In genomic region chr15:86295722-86296288, GRCm38 (mm10) we compare ENCODE assay signal across 25 mouse cellular contexts.
DNase-seq lines count a peak whose midpoint lies in the region; ATAC-seq and TF ChIP-seq lines count a peak whose summit lies in the region.
"Had no signal": no experiment of that assay in that cellular context is flagged by ENCODE, and none has a peak within 500 bp of the region (broad histone marks: within the 10 kb centered on the region; RNA-seq: fewer than 3 reads in every experiment).

No protein-coding gene starts in this region.

- H3K4me2 ChIP-seq in forebrain, embryonic 13.5 days, result no peak overlapping the region
- H3K4me2 ChIP-seq in forebrain, embryonic 11.5 days (ENCODE audit: low read depth, low read length, severe bottlenecking), result no peak overlapping the region
- H3K4me2 ChIP-seq in hindbrain, embryonic 13.5 days, result no peak overlapping the region
- no peak overlapping the region for H3K4me2 ChIP-seq in hindbrain, embryonic 16.5 days (ENCODE audit: low read length)
- no peak overlapping the region for H3K4me2 ChIP-seq in midbrain, embryonic 15.5 days
- H3K4me2 ChIP-seq in midbrain, postnatal 0 days (ENCODE audit: low read depth, low read length, poor library complexity, severe bottlenecking), result no peak overlapping the region
- no peak overlapping the region for H3K4me2 ChIP-seq in midbrain, embryonic 16.5 days (ENCODE audit: low read length)
- H3K4me2 ChIP-seq: embryonic facial prominence, embryonic 15.5 days; heart, embryonic 13.5 days; hindbrain, embryonic 15.5 days had no signal

- TF ChIP-seq CTCF in midbrain, postnatal 0 days (IDR thresholded peaks at IDR 0.05), result no peak

- no peaks in the 10 kb centered on the region for H3K9me3 ChIP-seq in forebrain, embryonic 13.5 days (replicated peaks)
- H3K9me3 ChIP-seq in forebrain, embryonic 11.5 days (ENCODE audit: control insufficient read depth, low read length), result no peaks in the 10 kb centered on the region
- no peaks in the 10 kb centered on the region for H3K9me3 ChIP-seq in hindbrain, embryonic 13.5 days
- H3K9me3 ChIP-seq in hindbrain, embryonic 16.5 days (ENCODE audit: control insufficient read depth, low read length), result no peaks in the 10 kb centered on the region
- no peaks in the 10 kb centered on the region for H3K9me3 ChIP-seq in midbrain, embryonic 15.5 days
- H3K9me3 ChIP-seq in midbrain, postnatal 0 days (ENCODE audit: low read length), result no peaks in the 10 kb centered on the region
- H3K9me3 ChIP-seq in midbrain, embryonic 16.5 days (replicated peaks; ENCODE audit: control insufficient read depth, low read length, poor library complexity, severe bottlenecking), result no peaks in the 10 kb centered on the region
- H3K9me3 ChIP-seq: embryonic facial prominence, embryonic 15.5 days; G1E; heart, embryonic 13.5 days; hindbrain, embryonic 15.5 days had no signal

- H3K4me3 ChIP-seq in forebrain, embryonic 13.5 days, result no peak overlapping the region
- H3K4me3 ChIP-seq in forebrain, embryonic 11.5 days (ENCODE audit: low read depth, low read length), result no peak overlapping the region
- H3K4me3 ChIP-seq in hindbrain, embryonic 13.5 days, result no peak overlapping the region
- H3K4me3 ChIP-seq in hindbrain, embryonic 16.5 days (ENCODE audit: low read length), result no peak overlapping the region
- no peak overlapping the region for H3K4me3 ChIP-seq in midbrain, embryonic 15.5 days
- H3K4me3 ChIP-seq in midbrain, postnatal 0 days (ENCODE audit: low read depth, low read length), result no peak overlapping the region
- no peak overlapping the region for H3K4me3 ChIP-seq in midbrain, embryonic 16.5 days (ENCODE audit: low read depth, low read length)
- H3K4me3 ChIP-seq: embryonic facial prominence, embryonic 15.5 days; erythroblast, embryonic 14.5 days; gastrocnemius, adult 2 months; heart, embryonic 13.5 days; hindbrain, embryonic 15.5 days had no signal

- 0 out of 2 replicates have a peak, but pooled peaks cover 5% of the 10 kb centered on the region for H3K36me3 ChIP-seq in forebrain, embryonic 13.5 days (ENCODE audit: poor library complexity, severe bottlenecking)
- H3K36me3 ChIP-seq in forebrain, embryonic 11.5 days (ENCODE audit: control insufficient read depth, insufficient read depth, low read length), result no peaks in the 10 kb centered on the region
- peaks cover 4% of the 10 kb centered on the region; the same call in 1 of the 2 replicates for H3K36me3 ChIP-seq in hindbrain, embryonic 13.5 days
- H3K36me3 ChIP-seq in hindbrain, embryonic 16.5 days (ENCODE audit: control insufficient read depth, insufficient read depth, low read length), result no peaks in the 10 kb centered on the region
- H3K36me3 ChIP-seq in midbrain, embryonic 15.5 days (replicated peaks), result no peaks in the 10 kb centered on the region
- no peaks in the 10 kb centered on the region for H3K36me3 ChIP-seq in midbrain, postnatal 0 days (ENCODE audit: insufficient read depth, low read length)
- peaks cover under 1% of the 10 kb centered on the region; the same call in 1 of the 2 replicates for H3K36me3 ChIP-seq in midbrain, embryonic 16.5 days (ENCODE audit: control insufficient read depth, insufficient read depth, low read length)
- H3K36me3 ChIP-seq: embryonic facial prominence, embryonic 15.5 days; hindbrain, embryonic 15.5 days had no signal

- no peak overlapping the region for H3K9ac ChIP-seq in forebrain, embryonic 13.5 days
- H3K9ac ChIP-seq in forebrain, embryonic 11.5 days (ENCODE audit: low read length), result no peak overlapping the region
- H3K9ac ChIP-seq in hindbrain, embryonic 13.5 days, result no peak overlapping the region
- H3K9ac ChIP-seq in hindbrain, embryonic 16.5 days (ENCODE audit: low read depth, low read length), result no peak overlapping the region
- no peak overlapping the region for H3K9ac ChIP-seq in midbrain, embryonic 15.5 days
- no peak overlapping the region for H3K9ac ChIP-seq in midbrain, postnatal 0 days (replicated peaks; ENCODE audit: low read length, poor library complexity, severe bottlenecking)
- H3K9ac ChIP-seq in midbrain, embryonic 16.5 days (ENCODE audit: low read depth, low read length), result no peak overlapping the region
- H3K9ac ChIP-seq: embryonic facial prominence, embryonic 15.5 days; heart, embryonic 13.5 days; hindbrain, embryonic 15.5 days had no signal

- H3K27me3 ChIP-seq in forebrain, embryonic 13.5 days, result peaks cover 9% of the 10 kb centered on the region; the same call in 1 of the 2 replicates
- no peaks in the 10 kb centered on the region for H3K27me3 ChIP-seq in forebrain, embryonic 11.5 days (ENCODE audit: control insufficient read depth, insufficient read depth, low read length)
- no peaks in the 10 kb centered on the region for H3K27me3 ChIP-seq in hindbrain, embryonic 13.5 days
- H3K27me3 ChIP-seq in hindbrain, embryonic 16.5 days (replicated peaks; ENCODE audit: control insufficient read depth, insufficient read depth, low read length), result no peaks in the 10 kb centered on the region
- H3K27me3 ChIP-seq in midbrain, embryonic 15.5 days (replicated peaks), result no peaks in the 10 kb centered on the region
- H3K27me3 ChIP-seq in midbrain, postnatal 0 days (ENCODE audit: insufficient read depth, low read length), result no peaks in the 10 kb centered on the region
- H3K27me3 ChIP-seq in midbrain, embryonic 16.5 days (ENCODE audit: control insufficient read depth, insufficient read depth, low read depth, low read length), result no peaks in the 10 kb centered on the region
- H3K27me3 ChIP-seq: embryonic facial prominence, embryonic 15.5 days; heart, embryonic 13.5 days; hindbrain, embryonic 15.5 days had no signal

- WGBS in forebrain, embryonic 13.5 days, result 64% methylated on average over 4 of the region's 4 CpGs
- 89% methylated on average over 4 of the region's 4 CpGs for WGBS in forebrain, embryonic 11.5 days
- WGBS in hindbrain, embryonic 13.5 days, result 67% methylated on average over 4 of the region's 4 CpGs
- WGBS in hindbrain, embryonic 16.5 days, result 72% methylated on average over 4 of the region's 4 CpGs
- WGBS in midbrain, embryonic 15.5 days, result 60% methylated on average over 4 of the region's 4 CpGs
- 59% methylated on average over 4 of the region's 4 CpGs for WGBS in midbrain, postnatal 0 days
- 63% methylated on average over 4 of the region's 4 CpGs for WGBS in midbrain, embryonic 16.5 days

- no peak overlapping the region for H3K27ac ChIP-seq in forebrain, embryonic 13.5 days
- H3K27ac ChIP-seq in forebrain, embryonic 11.5 days (ENCODE audit: low read depth, low read length), result no peak overlapping the region
- H3K27ac ChIP-seq in hindbrain, embryonic 13.5 days, result peak overlapping the region; percentile 61
- H3K27ac ChIP-seq in hindbrain, embryonic 16.5 days (ENCODE audit: low read depth, low read length), result no peak overlapping the region
- H3K27ac ChIP-seq in midbrain, embryonic 15.5 days, result peak overlapping the region; percentile 51
- H3K27ac ChIP-seq in midbrain, postnatal 0 days (ENCODE audit: low read depth, low read length), result no peak overlapping the region
- peak overlapping the region; percentile 47; the same call in 1 of the 2 replicates for H3K27ac ChIP-seq in midbrain, embryonic 16.5 days (ENCODE audit: low read length)
- H3K27ac ChIP-seq: embryonic facial prominence, embryonic 15.5 days; gastrocnemius, adult 2 months; heart, embryonic 13.5 days; hindbrain, embryonic 15.5 days had no signal

- peaks cover 22% of the 10 kb centered on the region for H3K4me1 ChIP-seq in forebrain, embryonic 13.5 days
- no peaks in the 10 kb centered on the region; the same call in 1 of the 2 replicates for H3K4me1 ChIP-seq in forebrain, embryonic 11.5 days (replicated peaks; ENCODE audit: control insufficient read depth, insufficient read depth, low read length)
- peaks cover 36% of the 10 kb centered on the region for H3K4me1 ChIP-seq in hindbrain, embryonic 13.5 days (replicated peaks)
- peaks cover 6% of the 10 kb centered on the region for H3K4me1 ChIP-seq in hindbrain, embryonic 16.5 days (ENCODE audit: control insufficient read depth, insufficient read depth, low read depth, low read length)
- H3K4me1 ChIP-seq in midbrain, embryonic 15.5 days, result peaks cover 14% of the 10 kb centered on the region
- H3K4me1 ChIP-seq in midbrain, postnatal 0 days (ENCODE audit: insufficient read depth, low read length), result no peaks in the 10 kb centered on the region
- peaks cover 12% of the 10 kb centered on the region for H3K4me1 ChIP-seq in midbrain, embryonic 16.5 days (ENCODE audit: control insufficient read depth, insufficient read depth, low read length)
- H3K4me1 ChIP-seq: embryonic facial prominence, embryonic 15.5 days; heart, embryonic 13.5 days had no signal

- no peak for DNase-seq in forebrain, embryonic 11.5 days (ENCODE audit: low spot score)
- DNase-seq in midbrain, postnatal 0 days (ENCODE audit: low spot score), result no peak
- DNase-seq: adrenal gland, adult 8-10 months; adrenal gland, postnatal 36 days; B cell, adult 2 months; cerebellum, adult 11 months; cerebellum, adult 8-10 months; cerebellum, postnatal 14 days; embryo, embryonic 11 days; gastrocnemius, adult 2 months; gastrocnemius, postnatal 25 days; heart, adult 11 months; heart, postnatal 4 days had no signal

- peak; percentile 77 for ATAC-seq in forebrain, embryonic 13.5 days
- ATAC-seq in forebrain, embryonic 11.5 days (replicated peaks; ENCODE audit: low FRiP score), result no peak
- ATAC-seq in hindbrain, embryonic 13.5 days (ENCODE audit: low FRiP score), result no peak
- no peak for ATAC-seq in hindbrain, embryonic 16.5 days
- ATAC-seq in midbrain, embryonic 15.5 days (replicated peaks), result no peak
- ATAC-seq in midbrain, postnatal 0 days (ENCODE audit: low FRiP score), result no peak
- ATAC-seq in midbrain, embryonic 16.5 days, result no peak
- ATAC-seq in inflammation-experienced regulatory T-cells, adult 6 months, result no peak
- ATAC-seq: CD4-positive, CD25-positive, alpha-beta regulatory T cell, adult 4 months had no signal

Comparison
In these comparisons a context has a peak if more than half of its experiments do, and no peak if none do; other contexts are left out.
1. H3K27ac ChIP-seq: peak in hindbrain, embryonic 13.5 days (single experiment), midbrain, embryonic 15.5 days (single experiment) and midbrain, embryonic 16.5 days (single experiment); none in forebrain, embryonic 13.5 days (single experiment), forebrain, embryonic 11.5 days (single experiment), hindbrain, embryonic 16.5 days (single experiment) and midbrain, postnatal 0 days (single experiment).